Mouse (Mus musculus): ENCODE measurements around the gene Lman1l. TPM values are rescaled to one million over a fixed set of nuclear protein-coding genes. Genes with fewer than 3 reads are reported as not detected.

Lman1l gene
- polyA plus RNA-seq, 1 experiment from 2014 or later = not detected

DNA sequence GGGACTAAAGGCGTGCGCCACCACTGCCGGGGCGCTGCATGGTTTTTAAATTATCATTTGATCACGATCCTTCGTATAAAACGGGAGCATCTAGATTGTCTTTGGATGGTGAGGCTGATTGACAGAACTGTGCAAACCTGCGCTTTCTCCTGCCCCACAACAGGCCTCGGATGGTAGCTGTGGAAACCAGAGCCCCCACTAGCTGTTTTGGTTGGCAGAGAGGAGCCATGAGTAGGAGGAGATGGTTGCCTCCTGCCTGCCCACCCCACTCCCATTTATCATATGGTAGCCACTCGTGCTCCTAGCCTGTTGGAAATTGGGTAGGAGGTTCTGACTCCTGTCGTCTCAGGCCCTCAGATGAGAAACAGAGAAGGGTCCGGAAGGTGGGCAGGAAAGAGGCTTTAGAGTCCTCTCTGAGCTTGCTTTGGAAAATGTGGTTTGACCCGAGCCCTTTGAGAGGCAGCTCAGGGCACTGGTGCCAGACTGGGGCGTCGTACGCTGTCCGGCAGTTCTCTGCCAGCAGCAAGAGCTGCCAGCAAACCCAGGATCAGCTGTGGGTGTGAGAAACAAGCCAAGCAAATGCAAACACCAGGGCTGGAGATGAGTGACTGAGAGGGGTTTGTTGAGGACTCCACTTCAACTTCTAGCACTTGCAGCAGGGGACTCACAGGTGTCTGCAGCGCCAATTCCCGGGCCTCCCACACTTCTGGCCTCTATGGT lies 36.2 kb upstream of the Lman1l start:
- H3K4me2 ChIP-seq = no peak overlapping the region
- no peak for ATAC-seq (ENCODE audit: insufficient read depth)
- no peaks in the 10 kb centered on the region for H3K36me3 ChIP-seq (replicated peaks)
- H3K4me1 ChIP-seq (replicated peaks) = peaks cover 28% of the 10 kb centered on the region
- no peaks in the 10 kb centered on the region for H3K9me3 ChIP-seq (replicated peaks)
- no peak overlapping the region for H3K27ac ChIP-seq (replicated peaks)
- no peak overlapping the region for H3K9ac ChIP-seq
- H3K4me3 ChIP-seq (replicated peaks) = no peak overlapping the region
- H3K27me3 ChIP-seq = no peaks in the 10 kb centered on the region
- WGBS (ENCODE audit: insufficient replicate concordance) = 73% methylated on average over 19 of the region's 19 CpGs

DNA sequence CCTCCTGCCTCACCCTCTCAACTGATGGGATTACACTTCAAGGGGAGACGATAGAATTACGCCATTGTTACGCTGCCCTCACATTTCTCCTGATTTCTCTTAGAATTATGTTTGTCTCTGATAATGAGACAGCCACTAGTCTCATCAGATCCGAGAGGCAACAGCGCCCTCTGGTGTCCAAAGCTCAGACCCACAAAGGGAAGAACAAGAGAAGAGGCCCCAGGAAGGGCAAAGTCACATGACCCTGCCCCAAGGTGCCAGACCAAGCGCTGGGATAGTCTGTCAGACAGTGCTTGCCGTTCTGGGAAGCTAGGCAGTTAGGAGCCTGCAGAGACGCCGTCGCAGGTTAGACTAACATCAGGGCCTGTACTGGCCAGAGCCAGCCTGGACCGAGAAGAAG lies 35.2 kb upstream of the Lman1l start:
- WGBS (ENCODE audit: insufficient replicate concordance) = 4% methylated on average over 11 of the region's 11 CpGs

GRCm38 (mm10) chr9:57654966-57655365 lies 34.4 kb upstream of the Lman1l start:
- Histone ChIP-seq H3K27ac (replicated peaks) (no peak overlapping the region), H3K9me3 (replicated peaks) (no peaks in the 10 kb centered on the region), H3K9ac (no peak overlapping the region), H3K4me3 (replicated peaks) (no peak overlapping the region), H3K4me2 (no peak overlapping the region), H3K27me3 (no peaks in the 10 kb centered on the region), H3K4me1 (replicated peaks) (peaks cover 25% of the 10 kb centered on the region), H3K36me3 (replicated peaks) (no peaks in the 10 kb centered on the region)
- 78% methylated on average over 1 of the region's 1 CpGs for WGBS (ENCODE audit: insufficient replicate concordance)
- ATAC-seq (ENCODE audit: insufficient read depth) = no peak

More for the DNA sequence above, 35.2 kb upstream of the Lman1l start:
- peak; percentile 49; the same call in 1 of the 2 replicates for ATAC-seq (ENCODE audit: insufficient read depth)
- Histone ChIP-seq H3K36me3 (replicated peaks) (no peaks in the 10 kb centered on the region), H3K27ac (replicated peaks) (no peak overlapping the region), H3K27me3 (no peaks in the 10 kb centered on the region), H3K4me2 (peak overlapping the region; percentile 55), H3K9me3 (replicated peaks) (no peaks in the 10 kb centered on the region), H3K4me1 (replicated peaks) (peaks cover 26% of the 10 kb centered on the region), H3K9ac (no peak overlapping the region), H3K4me3 (replicated peaks) (no peak overlapping the region)

DNA sequence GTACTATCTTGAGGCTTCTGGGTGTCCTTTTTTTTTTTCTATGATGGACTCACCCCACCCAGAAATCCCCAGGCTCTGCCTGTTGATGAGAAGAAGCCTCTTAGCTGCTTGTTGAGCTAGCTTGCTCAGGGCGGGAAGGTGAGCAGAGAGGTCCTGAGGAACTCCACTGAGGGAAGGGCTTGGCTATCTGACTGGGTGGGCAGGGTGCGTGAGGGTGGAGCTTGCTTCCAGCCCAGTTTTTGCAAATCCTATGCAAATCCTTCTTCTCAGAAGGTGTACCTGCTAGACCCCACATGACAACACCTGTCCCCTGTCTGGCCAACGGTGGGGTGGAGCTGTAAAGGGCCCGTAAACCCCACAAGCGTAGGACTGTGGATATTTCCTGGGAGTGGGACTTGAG lies 32.7 kb upstream of the Lman1l start, which contains the start of gene Csk:
Gene Csk (minus strand): TSS at position 349 of the 400 bp plus-strand sequence.
- Histone ChIP-seq H3K4me1 (replicated peaks) (peaks cover 27% of the 10 kb centered on the region), H3K27ac (replicated peaks) (no peak within 1 kb of the TSS), H3K36me3 (replicated peaks) (no peaks in the 10 kb centered on the region), H3K9ac (no peak within 1 kb of the TSS), H3K4me3 (replicated peaks) (no peak within 1 kb of the TSS), H3K9me3 (replicated peaks) (no peaks in the 10 kb centered on the region), H3K4me2 (no peak within 1 kb of the TSS), H3K27me3 (no peaks in the 10 kb centered on the region)
- no peak for ATAC-seq (ENCODE audit: insufficient read depth)
- 71% methylated on average over 5 of the region's 5 CpGs for WGBS (ENCODE audit: insufficient replicate concordance)

DNA sequence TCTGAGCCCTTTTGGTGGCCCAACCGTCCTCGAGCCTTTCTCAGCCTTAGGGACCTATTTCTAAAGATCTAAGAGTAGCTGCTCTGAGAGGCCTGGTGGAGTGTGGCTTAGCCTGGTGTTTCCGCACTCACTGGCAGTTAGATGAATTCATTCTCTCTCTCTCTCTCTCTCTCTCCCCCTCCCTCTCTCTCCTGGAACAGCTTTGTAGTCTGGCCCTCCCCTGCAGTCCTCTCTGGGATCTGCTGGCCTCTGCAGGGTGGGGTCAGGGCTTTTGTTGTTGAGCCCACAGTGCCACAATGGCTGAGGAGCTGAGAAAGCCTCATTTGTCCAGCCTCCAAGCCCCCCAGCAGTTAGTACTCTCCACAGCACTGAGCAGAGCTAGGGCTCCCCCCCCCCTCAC lies 32.3 kb upstream of the Lman1l start:
- no peaks in the 10 kb centered on the region for H3K9me3 ChIP-seq (replicated peaks)
- no peak overlapping the region for H3K27ac ChIP-seq (replicated peaks)
- 63% methylated on average over 3 of the region's 3 CpGs for WGBS (ENCODE audit: insufficient replicate concordance)
- H3K36me3 ChIP-seq (replicated peaks) = no peaks in the 10 kb centered on the region
- no peak for ATAC-seq (ENCODE audit: insufficient read depth)
- no peaks in the 10 kb centered on the region for H3K27me3 ChIP-seq
- no peak overlapping the region for H3K4me2 ChIP-seq
- H3K4me1 ChIP-seq (replicated peaks) = peaks cover 28% of the 10 kb centered on the region
- H3K9ac ChIP-seq = no peak overlapping the region
- H3K4me3 ChIP-seq (replicated peaks) = no peak overlapping the region

DNA sequence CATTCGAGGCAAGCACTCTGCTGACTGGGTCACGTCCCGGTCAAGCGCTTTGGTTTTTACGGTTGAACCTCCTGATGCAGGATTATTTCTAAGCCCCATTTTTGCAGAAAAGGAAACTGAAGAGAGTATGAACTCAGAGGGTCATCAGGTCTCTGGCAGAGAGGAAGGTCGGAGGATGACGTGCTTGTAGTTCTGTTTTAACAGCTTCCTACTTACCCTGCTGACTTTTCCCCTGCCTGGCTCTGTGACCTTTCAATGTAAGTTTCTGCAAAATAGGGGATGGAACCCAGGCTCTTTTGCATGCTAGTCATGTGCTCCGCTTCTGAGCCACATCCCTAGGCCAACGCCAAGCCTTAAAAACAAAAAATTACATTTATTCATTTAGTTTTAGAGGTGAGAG lies 31.8 kb upstream of the Lman1l start:
- H3K27ac ChIP-seq (replicated peaks) = no peak overlapping the region
- ATAC-seq (ENCODE audit: insufficient read depth) = no peak

DNA sequence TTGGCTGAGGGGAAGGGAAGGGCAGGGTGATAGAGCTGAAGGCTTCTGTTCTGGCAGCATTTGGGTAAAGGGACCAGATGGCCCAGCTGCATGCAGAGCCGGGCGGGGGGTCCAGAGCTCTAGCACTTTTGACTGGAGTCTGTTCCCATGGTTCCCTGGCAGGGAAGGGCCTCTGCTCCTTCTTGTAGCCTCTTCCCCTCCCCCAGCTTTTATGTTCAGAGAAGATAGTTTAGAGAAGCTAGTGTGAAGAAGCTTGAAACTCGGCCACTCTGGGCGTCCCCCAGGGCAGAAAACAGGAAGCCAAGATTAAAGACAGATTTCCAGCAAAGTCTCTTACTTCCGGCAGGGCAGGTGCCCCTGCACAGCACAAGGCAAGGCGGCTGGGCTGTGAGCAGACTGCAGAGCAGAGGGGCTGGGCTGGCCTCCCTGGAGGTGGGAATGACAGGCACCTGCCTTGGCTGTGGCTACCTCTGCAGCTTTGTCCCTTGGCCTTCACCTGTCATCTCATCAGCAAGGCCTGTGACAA lies 30.3 kb upstream of the Lman1l start:
- H3K9me3 ChIP-seq (replicated peaks) = no peaks in the 10 kb centered on the region
- no peaks in the 10 kb centered on the region for H3K36me3 ChIP-seq (replicated peaks)
- no peak overlapping the region; the same call in 1 of the 2 replicates for H3K4me2 ChIP-seq
- peaks cover 40% of the 10 kb centered on the region for H3K4me1 ChIP-seq (replicated peaks)
- 27% methylated on average over 6 of the region's 6 CpGs for WGBS (ENCODE audit: insufficient replicate concordance)
- H3K27me3 ChIP-seq = no peaks in the 10 kb centered on the region
- no peak for ATAC-seq (ENCODE audit: insufficient read depth)
- no peak overlapping the region for H3K4me3 ChIP-seq (replicated peaks)
- H3K9ac ChIP-seq = no peak overlapping the region
- H3K27ac ChIP-seq (replicated peaks) = peak overlapping the region; percentile 64

More for the DNA sequence above, 31.8 kb upstream of the Lman1l start:
- Histone ChIP-seq H3K27me3 (no peaks in the 10 kb centered on the region), H3K4me3 (replicated peaks) (no peak overlapping the region), H3K4me1 (replicated peaks) (peaks cover 30% of the 10 kb centered on the region), H3K36me3 (replicated peaks) (no peaks in the 10 kb centered on the region), H3K9me3 (replicated peaks) (no peaks in the 10 kb centered on the region), H3K9ac (no peak overlapping the region), H3K4me2 (no peak overlapping the region)
- 57% methylated on average over 9 of the region's 9 CpGs for WGBS (ENCODE audit: insufficient replicate concordance)

DNA sequence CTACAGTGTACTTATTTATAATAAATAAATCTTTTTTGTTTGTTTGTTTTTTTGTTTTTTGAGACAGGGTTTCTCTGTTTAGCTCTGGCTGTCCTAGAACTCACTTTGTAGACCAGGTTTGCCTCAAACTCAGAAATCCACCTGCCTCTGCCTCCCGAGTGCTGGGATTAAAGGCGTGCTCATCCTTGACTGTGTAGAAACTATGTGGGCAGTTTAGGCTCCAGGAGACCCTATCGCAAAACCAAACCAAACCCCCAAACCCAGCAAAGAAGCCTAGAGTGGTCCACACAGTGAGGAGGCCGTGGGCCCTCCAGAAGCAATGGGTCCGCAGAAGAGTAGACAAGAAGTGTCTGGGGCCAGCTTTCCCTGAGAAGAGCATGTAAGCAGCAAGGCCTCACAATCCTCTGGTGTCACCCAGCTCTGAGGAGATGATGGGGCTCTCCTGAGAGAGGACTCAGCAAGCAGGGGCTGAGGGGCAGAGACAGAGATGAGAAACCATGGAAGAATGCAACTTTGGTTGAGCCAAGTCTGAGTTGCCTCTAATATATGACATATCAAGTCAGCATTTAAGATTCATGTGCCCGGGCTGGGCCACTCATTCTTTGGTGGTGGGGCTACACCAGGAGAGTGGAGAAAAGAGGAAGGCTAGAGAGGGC lies 29.7 kb upstream of the Lman1l start:
- Histone ChIP-seq H3K9me3 (replicated peaks) (no peaks in the 10 kb centered on the region), H3K9ac (no peak overlapping the region), H3K4me1 (replicated peaks) (peaks cover 42% of the 10 kb centered on the region), H3K4me3 (replicated peaks) (no peak overlapping the region), H3K4me2 (no peak overlapping the region), H3K27ac (replicated peaks) (peak overlapping the region; percentile 64), H3K27me3 (no peaks in the 10 kb centered on the region), H3K36me3 (replicated peaks) (no peaks in the 10 kb centered on the region)
- no peak for ATAC-seq (ENCODE audit: insufficient read depth)
- WGBS (ENCODE audit: insufficient replicate concordance) = 60% methylated on average over 6 of the region's 6 CpGs

GRCm38 (mm10) chr9:57647286-57648108 lies 26.9 kb upstream of the Lman1l start:
- Histone ChIP-seq H3K4me2 (no peak overlapping the region), H3K9me3 (replicated peaks) (no peaks in the 10 kb centered on the region), H3K36me3 (replicated peaks) (no peaks in the 10 kb centered on the region), H3K9ac (no peak overlapping the region), H3K27me3 (no peaks in the 10 kb centered on the region), H3K27ac (replicated peaks) (peak overlapping the region; percentile 96), H3K4me3 (replicated peaks) (no peak overlapping the region), H3K4me1 (replicated peaks) (peaks cover 70% of the 10 kb centered on the region)
- no peak for ATAC-seq (ENCODE audit: insufficient read depth)
- WGBS (ENCODE audit: insufficient replicate concordance) = 17% methylated on average over 4 of the region's 4 CpGs

GRCm38 (mm10) chr9:57646551-57647103 lies 26.1 kb upstream of the Lman1l start:
- no peaks in the 10 kb centered on the region for H3K9me3 ChIP-seq (replicated peaks)
- H3K36me3 ChIP-seq (replicated peaks) = peaks cover 7% of the 10 kb centered on the region; the same call in 1 of the 2 replicates
- ATAC-seq (ENCODE audit: insufficient read depth) = no peak
- no peaks in the 10 kb centered on the region for H3K27me3 ChIP-seq
- H3K4me2 ChIP-seq = no peak overlapping the region
- H3K9ac ChIP-seq = no peak overlapping the region
- peak overlapping the region; percentile 96 for H3K27ac ChIP-seq (replicated peaks)
- 17% methylated on average over 12 of the region's 12 CpGs for WGBS (ENCODE audit: insufficient replicate concordance)
- no peak overlapping the region for H3K4me3 ChIP-seq (replicated peaks)
- H3K4me1 ChIP-seq (replicated peaks) = peaks cover 78% of the 10 kb centered on the region

Data from liver, embryonic 15.5 days (tissue).